ENCODE assay signal across 8 mouse cellular contexts in the genomic region with DNA sequence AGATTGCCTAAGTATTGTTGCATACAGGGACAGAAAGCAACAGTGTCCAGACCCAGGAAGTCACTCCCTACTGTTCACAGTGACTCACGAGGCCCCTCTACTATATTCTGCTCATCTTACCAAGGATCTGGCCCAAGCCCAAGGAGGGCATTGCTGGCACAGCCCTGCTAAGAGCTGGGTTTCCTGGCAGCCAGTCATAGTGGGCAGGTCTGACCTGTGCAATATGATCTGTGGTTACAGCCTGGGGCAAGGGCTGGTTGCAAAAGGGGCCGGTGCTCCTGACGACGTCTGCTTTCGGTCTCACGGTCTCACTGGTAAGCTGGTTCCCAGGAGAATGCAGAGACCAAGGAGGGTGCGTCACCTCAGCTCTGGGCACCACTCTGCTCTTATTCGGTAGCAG. TPM values are rescaled to one million over a fixed set of nuclear protein-coding genes. Genes with fewer than 3 reads are reported as not detected.
DNase-seq lines count a peak whose midpoint lies in the region; ATAC-seq and TF ChIP-seq lines count a peak whose summit lies in the region.

No protein-coding gene starts in this region.

- H3K27ac ChIP-seq in kidney, postnatal 0 days = no peak overlapping the region

- H3K9ac ChIP-seq in kidney, postnatal 0 days (ENCODE audit: low read depth, low read length) = no peak overlapping the region

- H3K36me3 ChIP-seq in kidney, postnatal 0 days (ENCODE audit: insufficient read depth, low read length) = no peaks in the 10 kb centered on the region

- peak overlapping the region; percentile 33; the same call in 1 of the 2 replicates for H3K4me2 ChIP-seq in kidney, postnatal 0 days (ENCODE audit: low read length)

- WGBS in kidney, postnatal 0 days = 13% methylated on average over 8 of the region's 8 CpGs

- peak; percentile 96 for ATAC-seq in granulocyte monocyte progenitor cell, adult 5-6 weeks (replicated peaks; ENCODE audit: poor library complexity, severe bottlenecking)
- ATAC-seq in kidney, postnatal 0 days (replicated peaks; ENCODE audit: low FRiP score, low read depth) = peak; percentile 80

- H3K4me1 ChIP-seq in kidney, postnatal 0 days (replicated peaks; ENCODE audit: insufficient read depth, low read length) = no peaks in the 10 kb centered on the region

- H3K9me3 ChIP-seq in kidney, postnatal 0 days (replicated peaks; ENCODE audit: low read length) = no peaks in the 10 kb centered on the region

- H3K4me3 ChIP-seq in kidney, postnatal 0 days (replicated peaks; ENCODE audit: low read depth, low read length) = no peak overlapping the region

- H3K27me3 ChIP-seq in kidney, postnatal 0 days (ENCODE audit: insufficient read depth, low read length) = no peaks in the 10 kb centered on the region

- peak; percentile 46 to 72 for DNase-seq in cerebellum, postnatal 14 days
- DNase-seq in cerebellum, adult 11-12 months = no peak
- DNase-seq in adipocyte (ENCODE audit: low spot score) = peak; percentile 94
- peak; percentile 54 for DNase-seq in kidney, postnatal 0 days (ENCODE audit: low spot score)
- DNase-seq in monocyte, adult 2 months (ENCODE audit: low read depth in 1 of 2, low spot score in 2 of 2) = peak; percentile 37 to 81
- DNase-seq in layer of hippocampus, adult 18-20 months (ENCODE audit: low spot score in 2 of 2) = no peak
- DNase-seq in right cerebral cortex, adult 2 months (ENCODE audit: low spot score in 2 of 2) = no peak

- TF ChIP-seq CTCF in kidney, postnatal 0 days (IDR thresholded peaks at IDR 0.05; ENCODE audit: low read depth) = no peak

RNA-seq across cellular contexts. Expression of a gene that starts 8.1 kb away (rescaled TPM):
- not detected in 2 replicates for total RNA-seq in granulocyte monocyte progenitor cell, adult 5-6 weeks (2014; fragmentation: Nextera tagmentation)
- total RNA-seq in granulocyte monocyte progenitor cell, adult 5-6 weeks (2017) = 0.26 and 0.65 TPM in 2 replicates
- polyA plus RNA-seq in kidney, postnatal 0 days (2015; fragmentation: Nextera tagmentation; extraction: Ambion mirVana) = 3.5 and 3.6 TPM in 2 replicates
- total RNA-seq in layer of hippocampus, adult 18-20 months (2021) = 1 to 10 TPM; 7.5 to 7.9 TPM

RNA-seq across cellular contexts. Expression of a gene that starts 25.6 kb away (rescaled TPM):
- 11.3 and 14.8 TPM in 2 replicates for total RNA-seq in granulocyte monocyte progenitor cell, adult 5-6 weeks (2014; fragmentation: Nextera tagmentation)
- 17.2 and 21.1 TPM in 2 replicates for total RNA-seq in granulocyte monocyte progenitor cell, adult 5-6 weeks (2017)
- polyA plus RNA-seq in kidney, postnatal 0 days (2015; fragmentation: Nextera tagmentation; extraction: Ambion mirVana) = 13.4 and 15.0 TPM in 2 replicates
- total RNA-seq in layer of hippocampus, adult 18-20 months (2021) = 10 to 100 TPM; 44.2 to 49.9 TPM

RNA-seq across cellular contexts. Expression of a gene that starts 25.8 kb away (rescaled TPM):
- not detected in 2 replicates for total RNA-seq in granulocyte monocyte progenitor cell, adult 5-6 weeks (2014; fragmentation: Nextera tagmentation)
- 0.15 TPM in 1 of 2 replicates, not detected in the other for total RNA-seq in granulocyte monocyte progenitor cell, adult 5-6 weeks (2017)
- polyA plus RNA-seq in kidney, postnatal 0 days (2015; fragmentation: Nextera tagmentation; extraction: Ambion mirVana) = 62.3 and 62.7 TPM in 2 replicates
- 1 to 10 TPM; 2.0 to 2.3 TPM for total RNA-seq in layer of hippocampus, adult 18-20 months (2021)

RNA-seq across cellular contexts. Expression of a gene that starts 33.3 kb away (rescaled TPM):
- not detected in 2 replicates for total RNA-seq in granulocyte monocyte progenitor cell, adult 5-6 weeks (2014; fragmentation: Nextera tagmentation)
- not detected in 2 replicates for total RNA-seq in granulocyte monocyte progenitor cell, adult 5-6 weeks (2017)
- 1.0 and 1.5 TPM in 2 replicates for polyA plus RNA-seq in kidney, postnatal 0 days (2015; fragmentation: Nextera tagmentation; extraction: Ambion mirVana)
- total RNA-seq in layer of hippocampus, adult 18-20 months (2021) = not detected

RNA-seq across cellular contexts. Expression of a gene that starts 54.4 kb away (rescaled TPM):
- total RNA-seq in granulocyte monocyte progenitor cell, adult 5-6 weeks (2014; fragmentation: Nextera tagmentation) = 18.6 and 22.0 TPM in 2 replicates
- total RNA-seq in granulocyte monocyte progenitor cell, adult 5-6 weeks (2017) = 57.1 and 60.6 TPM in 2 replicates
- polyA plus RNA-seq in kidney, postnatal 0 days (2015; fragmentation: Nextera tagmentation; extraction: Ambion mirVana) = 15.1 and 16.8 TPM in 2 replicates
- 10 to 100 TPM; 17.3 to 17.6 TPM for total RNA-seq in layer of hippocampus, adult 18-20 months (2021)

Comparison
In these comparisons a context has a peak if more than half of its experiments do, and no peak if none do; other contexts are left out.
1. DNase-seq: peak in cerebellum, postnatal 14 days (2 of 2), adipocyte (single experiment), kidney, postnatal 0 days (single experiment) and monocyte, adult 2 months (2 of 2); none in cerebellum, adult 11-12 months (single experiment), layer of hippocampus, adult 18-20 months (0 of 2) and right cerebral cortex, adult 2 months (0 of 2).
2. RNA of a gene that starts 8.1 kb away (total RNA-seq): 7.5 to 7.9 TPM in layer of hippocampus, adult 18-20 months; 0.26 to 0.65 TPM in granulocyte monocyte progenitor cell, adult 5-6 weeks; every median in the first group is over 4 times any median in the second.